ENCODE assay signal across 8 mouse cellular contexts in genomic region chr17:34606186-34607039, GRCm38 (mm10). TPM values are rescaled to one million over a fixed set of nuclear protein-coding genes. Genes with fewer than 3 reads are reported as not detected.
DNase-seq lines count a peak whose midpoint lies in the region; ATAC-seq and TF ChIP-seq lines count a peak whose summit lies in the region.

No protein-coding gene starts in this region.

- TF ChIP-seq CTCF in layer of hippocampus, adult 2 months (conservative IDR thresholded peaks at IDR 0.05) = no peak
- no peak for TF ChIP-seq CTCF in bone marrow, adult 2 months (IDR thresholded peaks at IDR 0.05; ENCODE audit: control insufficient read depth, insufficient read depth, low read length)
- no peak for TF ChIP-seq CTCF in forebrain, postnatal 0 days (IDR thresholded peaks at IDR 0.05; ENCODE audit: low read depth)

- H3K9ac ChIP-seq in forebrain, postnatal 0 days = peak overlapping the region; percentile 91
- H3K9ac ChIP-seq in liver, embryonic 13.5 days = peak overlapping the region; percentile 97

- H3K4me1 ChIP-seq in bone marrow, adult 2 months (ENCODE audit: control insufficient read depth, insufficient read depth, low read length) = peaks cover 8% of the 10 kb centered on the region; the same call in 1 of the 2 replicates
- peaks cover 18% of the 10 kb centered on the region for H3K4me1 ChIP-seq in forebrain, postnatal 0 days (ENCODE audit: insufficient read depth)
- peaks cover 61% of the 10 kb centered on the region for H3K4me1 ChIP-seq in liver, embryonic 13.5 days (replicated peaks)

- peak overlapping the region; percentile 91 for H3K4me3 ChIP-seq in layer of hippocampus, adult 2 months
- H3K4me3 ChIP-seq in bone marrow, adult 2 months (replicated peaks; ENCODE audit: control insufficient read depth, low read depth, low read length) = peak overlapping the region; percentile 75
- H3K4me3 ChIP-seq in forebrain, postnatal 0 days (ENCODE audit: low read depth, low read length) = peak overlapping the region; percentile 85
- peak overlapping the region; percentile 95 for H3K4me3 ChIP-seq in liver, embryonic 13.5 days (replicated peaks)

- WGBS in bone marrow, adult 2 months = 11% methylated on average over 32 of the region's 32 CpGs
- 17% methylated on average over 30 of the region's 32 CpGs for WGBS in forebrain, postnatal 0 days
- WGBS in liver, embryonic 13.5 days (ENCODE audit: insufficient replicate concordance) = 15% methylated on average over 32 of the region's 32 CpGs

- peak overlapping the region; percentile 99 for H3K27ac ChIP-seq in layer of hippocampus, adult 2 months
- H3K27ac ChIP-seq in bone marrow, adult 2 months (ENCODE audit: control insufficient read depth, insufficient read depth, low read depth, low read length, poor library complexity) = peak overlapping the region; percentile 94; the same call in 1 of the 2 replicates
- H3K27ac ChIP-seq in forebrain, postnatal 0 days (ENCODE audit: low read depth, low read length) = peak overlapping the region; percentile 89
- peak overlapping the region; percentile 89 for H3K27ac ChIP-seq in liver, embryonic 13.5 days

- ATAC-seq in forebrain, postnatal 0 days = no peak
- no peak for ATAC-seq in liver, embryonic 13.5 days (ENCODE audit: low read depth)

- DNase-seq in layer of hippocampus, adult 2 months (ENCODE audit: low spot score in 2 of 2) = no peak
- no peak for DNase-seq in layer of hippocampus, postnatal 14 days (ENCODE audit: low spot score in 2 of 2)
- DNase-seq in forebrain, postnatal 0 days = no peak
- no peak for DNase-seq in liver, embryonic 13.5 days
- peak; percentile 64 for DNase-seq in testis, postnatal 10 days (ENCODE audit: low spot score)
- DNase-seq in layer of hippocampus, postnatal 36 days = no peak
- no peak for DNase-seq in ovary, postnatal 10 days (ENCODE audit: low spot score)

- no peaks in the 10 kb centered on the region for H3K27me3 ChIP-seq in forebrain, postnatal 0 days (ENCODE audit: insufficient read depth, low read length)
- no peaks in the 10 kb centered on the region for H3K27me3 ChIP-seq in liver, embryonic 13.5 days

- peaks cover 13% of the 10 kb centered on the region for H3K36me3 ChIP-seq in forebrain, postnatal 0 days (ENCODE audit: insufficient read depth)
- peaks cover 28% of the 10 kb centered on the region for H3K36me3 ChIP-seq in liver, embryonic 13.5 days

- no peaks in the 10 kb centered on the region for H3K9me3 ChIP-seq in forebrain, postnatal 0 days (ENCODE audit: low read length)
- H3K9me3 ChIP-seq in liver, embryonic 13.5 days (replicated peaks) = no peaks in the 10 kb centered on the region

- TF ChIP-seq POLR2A in bone marrow, adult 2 months (IDR thresholded peaks at IDR 0.05; ENCODE audit: borderline replicate concordance, control insufficient read depth, low read depth, low read length) = no peak

- H3K4me2 ChIP-seq in forebrain, postnatal 0 days (ENCODE audit: low read depth) = peak overlapping the region; percentile 97
- H3K4me2 ChIP-seq in liver, embryonic 13.5 days = peak overlapping the region; percentile 93

RNA-seq across cellular contexts. Expression of gene Agpat1, which starts 2.4 kb away (rescaled TPM):
- 100 to 1,000 TPM; 153 to 160 TPM for total RNA-seq in layer of hippocampus, adult 2 months (2021)
- 100 to 1,000 TPM; 156 to 167 TPM for total RNA-seq in layer of hippocampus, postnatal 14 days (2021)
- 37.4 and 66.7 TPM in 2 replicates for polyA plus RNA-seq in bone marrow, adult 2 months (2011; ENCODE audit: insufficient read depth, insufficient read length, low replicate concordance, missing spikeins)
- 187 and 217 TPM in 2 replicates for total RNA-seq in forebrain, postnatal 0 days (2014; rRNA removed)
- 88.5 and 104 TPM in 2 replicates for polyA plus RNA-seq in forebrain, postnatal 0 days (2015; fragmentation: Nextera tagmentation; extraction: Ambion mirVana)
- 24.9 and 27.0 TPM in 2 replicates for polyA plus RNA-seq in liver, embryonic 13.5 days (2015; fragmentation: Nextera tagmentation; extraction: Ambion mirVana)
- 100 to 1,000 TPM; 159 to 169 TPM for total RNA-seq in layer of hippocampus, postnatal 36 days (2021)

RNA-seq across cellular contexts. Expression of gene Rnf5, which starts 2.9 kb away (rescaled TPM):
- 10 to 100 TPM; 72.1 to 80.3 TPM for total RNA-seq in layer of hippocampus, adult 2 months (2021)
- total RNA-seq in layer of hippocampus, postnatal 14 days (2021) = 10 to 100 TPM; 85.7 to 92.9 TPM
- 36.4 and 42.3 TPM in 2 replicates for polyA plus RNA-seq in bone marrow, adult 2 months (2011; ENCODE audit: insufficient read depth, insufficient read length, low replicate concordance, missing spikeins)
- total RNA-seq in forebrain, postnatal 0 days (2014; rRNA removed) = 39.0 and 45.3 TPM in 2 replicates
- polyA plus RNA-seq in forebrain, postnatal 0 days (2015; fragmentation: Nextera tagmentation; extraction: Ambion mirVana) = 245 and 252 TPM in 2 replicates
- polyA plus RNA-seq in liver, embryonic 13.5 days (2015; fragmentation: Nextera tagmentation; extraction: Ambion mirVana) = 86.1 and 93.6 TPM in 2 replicates
- 10 to 100 TPM; 79.4 to 87.3 TPM for total RNA-seq in layer of hippocampus, postnatal 36 days (2021)

RNA-seq across cellular contexts. Expression of gene Ager, which starts 8.8 kb away (rescaled TPM):
- under 1 TPM; 0.79 to 0.83 TPM for total RNA-seq in layer of hippocampus, adult 2 months (2021)
- total RNA-seq in layer of hippocampus, postnatal 14 days (2021) = 1 to 10 TPM; 1.2 to 1.5 TPM
- polyA plus RNA-seq in bone marrow, adult 2 months (2011; ENCODE audit: insufficient read depth, insufficient read length, low replicate concordance, missing spikeins) = 12.2 and 16.3 TPM in 2 replicates
- total RNA-seq in forebrain, postnatal 0 days (2014; rRNA removed) = 1.8 and 2.8 TPM in 2 replicates
- 0.92 and 1.2 TPM in 2 replicates for polyA plus RNA-seq in forebrain, postnatal 0 days (2015; fragmentation: Nextera tagmentation; extraction: Ambion mirVana)
- 0.68 and 0.72 TPM in 2 replicates for polyA plus RNA-seq in liver, embryonic 13.5 days (2015; fragmentation: Nextera tagmentation; extraction: Ambion mirVana)
- under 1 TPM; 0.60 to 0.94 TPM for total RNA-seq in layer of hippocampus, postnatal 36 days (2021)

RNA-seq across cellular contexts. Expression of gene Egfl8, which starts 9.4 kb away (rescaled TPM):
- total RNA-seq in layer of hippocampus, adult 2 months (2021) = 1 to 10 TPM; 1.7 to 2.4 TPM
- 1 to 10 TPM; 4.3 to 8.7 TPM for total RNA-seq in layer of hippocampus, postnatal 14 days (2021)
- 4.2 and 7.2 TPM in 2 replicates for polyA plus RNA-seq in bone marrow, adult 2 months (2011; ENCODE audit: insufficient read depth, insufficient read length, low replicate concordance, missing spikeins)
- total RNA-seq in forebrain, postnatal 0 days (2014; rRNA removed) = 2.7 and 3.2 TPM in 2 replicates
- 3.8 and 4.8 TPM in 2 replicates for polyA plus RNA-seq in forebrain, postnatal 0 days (2015; fragmentation: Nextera tagmentation; extraction: Ambion mirVana)
- 0.30 and 0.34 TPM in 2 replicates for polyA plus RNA-seq in liver, embryonic 13.5 days (2015; fragmentation: Nextera tagmentation; extraction: Ambion mirVana)
- 1 to 10 TPM; 1.8 to 2.0 TPM for total RNA-seq in layer of hippocampus, postnatal 36 days (2021)

RNA-seq across cellular contexts. Expression of gene Pbx2, which starts 15.3 kb away (rescaled TPM):
- total RNA-seq in layer of hippocampus, adult 2 months (2021) = 10 to 100 TPM; 66.9 to 69.5 TPM
- total RNA-seq in layer of hippocampus, postnatal 14 days (2021) = 10 to 100 TPM; 43.5 to 52.7 TPM
- polyA plus RNA-seq in bone marrow, adult 2 months (2011; ENCODE audit: insufficient read depth, insufficient read length, low replicate concordance, missing spikeins) = 50.3 and 95.1 TPM in 2 replicates
- total RNA-seq in forebrain, postnatal 0 days (2014; rRNA removed) = 56.7 and 75.2 TPM in 2 replicates
- 3.9 and 5.9 TPM in 2 replicates for polyA plus RNA-seq in forebrain, postnatal 0 days (2015; fragmentation: Nextera tagmentation; extraction: Ambion mirVana)
- polyA plus RNA-seq in liver, embryonic 13.5 days (2015; fragmentation: Nextera tagmentation; extraction: Ambion mirVana) = 3.8 TPM in 2 replicates
- total RNA-seq in layer of hippocampus, postnatal 36 days (2021) = 10 to 100 TPM; 63.0 to 63.9 TPM
